ENCODE assay signal across 26 mouse cellular contexts in genomic region chr3:129351320-129351877, GRCm38 (mm10). TPM values are rescaled to one million over a fixed set of nuclear protein-coding genes. Genes with fewer than 3 reads are reported as not detected.
"Had no signal": no experiment of that assay in that cellular context is flagged by ENCODE, and none has a peak within 500 bp of the region (broad histone marks: within the 10 kb centered on the region; RNA-seq: fewer than 3 reads in every experiment).

No protein-coding gene starts in this region.

- DNase-seq: liver, embryonic 13.5 days; liver, postnatal 0 days; lung, adult 2 months; lung, postnatal 14 days; lung, postnatal 36 days; retina, postnatal 1 day; right cerebral cortex, adult 18-20 months; right cerebral cortex, postnatal 25 days; right cerebral cortex, postnatal 4 days; thymus, adult 2 months; thymus, postnatal 25 days; thymus, postnatal 4 days had no signal

- H3K27ac ChIP-seq: liver, embryonic 13.5 days; liver, embryonic 15.5 days; lung, embryonic 15.5 days; macrophage; midbrain, embryonic 10.5 days; midbrain, embryonic 13.5 days; neural tube, embryonic 13.5 days; neural tube, embryonic 15.5 days; stomach, embryonic 15.5 days; stomach, postnatal 0 days had no signal

- H3K9ac ChIP-seq: liver, embryonic 13.5 days; liver, embryonic 15.5 days; liver, postnatal 0 days; lung, embryonic 15.5 days; midbrain, embryonic 13.5 days; neural tube, embryonic 13.5 days; neural tube, embryonic 15.5 days; stomach, embryonic 15.5 days had no signal

- ATAC-seq: liver, postnatal 0 days; lung, postnatal 0 days; midbrain, embryonic 13.5 days; midbrain, embryonic 16.5 days had no signal

- H3K9me3 ChIP-seq: liver, embryonic 13.5 days; liver, embryonic 15.5 days; lung, embryonic 15.5 days; midbrain, embryonic 10.5 days; midbrain, embryonic 13.5 days; neural tube, embryonic 13.5 days; neural tube, embryonic 15.5 days; stomach, embryonic 15.5 days had no signal

- H3K4me1 ChIP-seq: liver, embryonic 13.5 days; liver, embryonic 15.5 days; megakaryocyte, embryonic 14.5 days; midbrain, embryonic 10.5 days; midbrain, embryonic 13.5 days; neural tube, embryonic 13.5 days; neural tube, embryonic 15.5 days; stomach, embryonic 15.5 days had no signal

- H3K4me2 ChIP-seq: liver, embryonic 13.5 days; liver, embryonic 15.5 days; lung, embryonic 15.5 days; midbrain, embryonic 13.5 days; neural tube, embryonic 13.5 days; neural tube, embryonic 15.5 days; stomach, embryonic 15.5 days had no signal

- H3K36me3 ChIP-seq: liver, embryonic 13.5 days; liver, embryonic 15.5 days; lung, embryonic 15.5 days; midbrain, embryonic 10.5 days; midbrain, embryonic 13.5 days; neural tube, embryonic 13.5 days; neural tube, embryonic 15.5 days; stomach, embryonic 15.5 days had no signal

- H3K4me3 ChIP-seq: liver, embryonic 13.5 days; liver, embryonic 15.5 days; lung, embryonic 15.5 days; megakaryocyte, embryonic 14.5 days; midbrain, embryonic 10.5 days; midbrain, embryonic 13.5 days; myocyte; neural tube, embryonic 13.5 days; neural tube, embryonic 15.5 days; stomach, embryonic 15.5 days had no signal

- H3K27me3 ChIP-seq: liver, embryonic 13.5 days; liver, embryonic 15.5 days; lung, embryonic 15.5 days; megakaryocyte, embryonic 14.5 days; midbrain, embryonic 13.5 days; neural tube, embryonic 13.5 days; neural tube, embryonic 15.5 days; stomach, embryonic 15.5 days had no signal

RNA-seq across cellular contexts. Expression of gene Enpep, which starts 18.9 kb away (rescaled TPM):
- total RNA-seq: megakaryocyte progenitor cell, adult 5-6 weeks had no signal
- polyA plus RNA-seq: macrophage had no signal
